Mouse (Mus musculus) left cerebral cortex, postnatal 36 days (tissue): ENCODE measurements around the gene M1ap. TPM values are rescaled to one million over a fixed set of nuclear protein-coding genes. Genes with fewer than 3 reads are reported as not detected.

Source experiments
- DNase-seq, 2 experiments: peaks; one replicate each; pipeline ENCODE4 v3.0.0; 2021 to 2022; ENCODE audit warnings: low spot score in 2 of 2, mixed read lengths in 1 of 2
- intact Hi-C: fragments of 180-260 bp; cut with DNase I; formaldehyde crosslinking; loops from one replicate; pipeline ENCODE4 v1.15.1; 2025
- total RNA-seq, 2 experiments: library from RNA; stranded (reverse); gene quantifications; 2 replicates each; pipeline ENCODE4 v1.2.3; 2021

M1ap gene
- total RNA-seq, 2 experiments from 2014 or later: 0.22 TPM; not detected in 1

DNA sequence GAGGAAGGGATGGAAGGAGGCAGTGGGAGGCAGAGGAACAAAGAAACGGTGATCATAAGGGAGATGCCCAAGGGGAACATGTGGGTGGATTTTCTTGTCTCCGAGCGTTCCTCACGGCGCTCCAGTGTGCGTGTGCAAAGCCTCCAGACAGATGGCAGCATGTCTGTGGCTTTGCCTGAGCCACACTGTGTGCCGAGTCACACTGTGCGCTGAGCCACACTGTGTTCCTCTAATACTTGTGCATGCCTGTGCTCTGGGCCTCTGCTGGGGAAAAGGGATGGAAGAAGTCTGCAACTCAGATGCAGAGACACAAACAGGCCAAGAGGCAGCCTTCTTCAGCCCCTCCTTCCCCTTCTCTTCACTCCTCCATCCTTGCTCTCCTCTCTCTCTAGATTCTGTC, 80.6 kb downstream of the M1ap start:
- intact Hi-C loops: no loop called here
- DNase-seq: no peak

DNA sequence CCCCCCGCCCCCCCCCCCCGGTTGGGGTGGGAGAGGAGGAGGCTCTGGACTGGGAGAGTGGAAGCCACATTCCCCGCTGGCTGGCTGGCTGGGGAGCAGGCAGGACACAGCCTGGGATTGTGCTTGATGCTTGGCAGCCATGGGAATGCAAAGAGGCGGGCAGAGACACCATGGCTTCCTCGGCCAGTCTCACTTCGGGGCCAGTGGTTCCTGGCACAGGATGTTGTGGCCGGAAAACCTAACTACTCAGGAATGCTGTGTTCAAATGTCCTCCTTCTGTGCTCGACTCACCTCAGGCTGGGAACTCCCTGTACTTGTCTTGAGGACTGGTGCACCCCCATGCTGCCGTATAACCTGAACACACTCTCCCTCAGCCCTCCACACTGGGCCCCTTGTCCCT, 81.0 kb downstream of the M1ap start:
- no peak for DNase-seq
- intact Hi-C loops: no loop called here

DNA sequence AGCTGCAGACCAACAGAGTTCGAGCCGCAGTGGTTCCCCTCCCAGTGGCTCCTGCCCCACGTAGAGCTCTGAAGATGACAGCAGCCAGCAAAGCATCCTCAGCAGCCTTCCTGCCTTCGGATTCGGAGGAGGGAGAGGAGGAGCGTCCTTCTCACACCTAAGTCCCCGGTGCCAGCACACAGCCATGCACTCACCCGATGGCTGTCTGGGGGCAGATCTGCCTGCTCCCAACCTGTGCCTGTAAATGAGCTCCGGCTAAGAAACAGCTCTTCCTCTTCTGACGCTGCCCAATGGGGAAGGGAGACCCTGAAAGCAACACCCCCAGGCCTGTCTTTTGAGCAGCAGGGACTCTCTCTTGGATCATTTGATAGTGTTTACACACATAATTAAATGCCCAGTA, 83.1 kb downstream of the M1ap start:
- intact Hi-C loops: no loop called here
- DNase-seq: no peak

DNA sequence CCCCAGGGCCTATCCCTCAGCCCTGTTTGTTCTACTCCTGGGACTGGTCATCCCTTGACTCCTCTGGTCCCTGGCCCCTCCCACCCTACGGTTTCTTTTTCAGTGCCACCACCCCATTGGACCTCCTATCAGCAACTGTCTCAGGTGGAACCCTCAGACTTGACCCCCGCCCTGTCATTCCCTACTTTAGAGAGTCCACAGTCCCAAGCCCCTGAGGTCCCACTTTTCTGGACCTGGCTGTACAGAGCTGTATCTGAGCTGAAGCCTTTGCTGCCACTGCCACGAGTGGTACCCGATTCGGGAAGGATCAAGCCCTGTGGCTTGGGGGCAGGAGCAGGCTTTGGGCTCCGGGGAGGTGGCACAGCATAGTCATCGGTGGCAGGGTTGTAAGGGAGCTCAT, 84.4 kb downstream of the M1ap start:
- no peak for DNase-seq
- intact Hi-C loops: no loop called here

DNA sequence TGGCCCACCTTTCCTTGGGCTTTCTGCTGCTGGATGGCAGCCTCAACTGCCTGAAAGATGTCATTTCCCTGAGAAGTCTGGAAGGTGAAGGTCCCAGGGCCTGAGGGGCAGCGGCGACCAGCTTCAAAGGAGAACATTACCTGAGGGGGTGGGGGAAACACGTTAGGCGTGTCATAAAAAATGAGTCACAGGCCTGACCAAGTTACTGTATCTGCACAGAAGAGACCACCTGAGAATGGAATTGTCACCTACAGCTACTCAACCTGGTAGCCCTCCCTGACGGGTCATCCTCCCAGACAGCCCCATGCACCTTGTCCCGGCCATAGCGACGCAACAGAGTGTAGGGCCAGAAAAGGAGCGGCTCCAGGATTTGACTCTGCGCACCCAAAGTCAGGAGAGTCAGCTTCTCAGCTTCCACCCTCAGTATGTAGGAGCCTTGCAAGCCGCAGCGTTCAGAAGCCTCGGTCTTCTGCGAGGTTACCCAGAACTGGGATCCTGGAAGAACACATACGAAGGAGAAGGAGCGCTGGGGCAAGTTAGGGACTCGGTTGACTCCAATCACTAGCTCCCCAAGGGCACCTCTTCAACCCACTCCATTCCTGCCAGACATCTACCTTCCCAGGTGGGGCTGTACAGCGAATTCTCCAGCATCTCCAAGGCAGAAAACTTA, 85.4 kb downstream of the M1ap start:
- intact Hi-C loops: no loop called here
- DNase-seq: no peak

DNA sequence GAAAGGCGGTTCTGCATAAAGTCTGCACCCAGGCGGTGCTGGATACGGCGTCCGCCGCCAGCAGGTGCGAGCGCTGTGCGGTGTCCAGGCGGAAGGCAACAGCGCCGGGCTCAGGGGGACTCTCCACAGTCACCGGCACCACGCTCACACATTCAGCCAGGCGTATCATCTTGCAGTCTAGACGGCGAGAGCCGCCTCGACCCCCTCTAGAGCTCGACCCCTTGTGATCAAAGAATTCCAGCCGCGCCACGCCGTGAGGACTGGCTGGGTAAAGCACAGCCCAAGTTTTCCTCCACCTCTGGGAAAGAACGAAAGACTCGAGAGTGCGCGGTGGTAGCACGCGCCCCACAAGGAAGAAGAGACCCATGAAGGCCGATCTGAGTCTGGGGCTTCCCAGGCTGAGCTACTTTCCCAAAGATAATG, 86.1 kb downstream of the M1ap start:
- intact Hi-C loops: no loop called here
- no peak for DNase-seq

DNA sequence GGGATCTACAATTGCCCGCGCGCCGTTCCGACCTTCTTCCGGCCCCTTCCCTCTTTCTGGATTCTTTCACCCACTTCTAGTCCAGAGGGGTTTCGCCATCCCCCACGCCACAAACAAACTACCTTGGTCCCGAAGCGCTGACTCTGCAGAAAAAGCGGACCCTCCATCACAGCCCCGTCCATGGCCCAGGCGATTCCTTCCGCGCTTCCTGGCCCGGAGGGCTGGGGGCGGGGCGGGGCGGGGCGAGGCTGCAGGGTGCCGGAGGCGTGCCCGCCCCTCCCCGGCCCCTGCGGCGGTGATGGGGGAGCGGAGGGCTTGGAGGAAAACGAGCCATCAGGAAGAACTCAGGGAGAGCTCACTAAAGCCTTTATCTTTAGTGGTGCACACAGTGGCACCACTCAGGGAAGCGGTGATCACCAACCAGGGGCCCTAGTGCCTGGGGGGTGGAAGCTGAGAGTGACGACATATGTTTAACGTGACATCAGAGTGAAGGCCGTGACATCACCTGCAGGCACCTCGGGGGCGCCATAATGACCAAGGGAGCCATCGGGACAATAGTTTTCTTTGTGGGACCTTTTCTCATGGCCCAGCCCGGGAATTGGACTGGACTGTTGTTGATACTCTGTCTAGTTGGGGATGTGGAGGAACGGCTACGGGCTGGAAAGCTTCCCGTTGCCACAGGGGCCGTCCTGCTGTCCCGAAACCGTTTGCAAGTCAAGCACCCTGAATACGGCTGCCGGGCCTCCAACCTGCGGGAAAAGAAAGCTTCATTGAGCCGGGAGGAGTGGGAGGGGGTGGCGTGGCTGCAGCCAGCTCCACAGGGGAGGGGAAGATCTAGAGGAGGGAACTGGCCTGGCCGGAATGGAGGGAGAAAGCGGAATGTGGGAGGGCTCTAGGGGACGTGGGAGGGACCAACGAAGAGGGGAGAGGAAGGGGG, 86.8 kb downstream of the M1ap start, which contains the start of the genes Dok1 and Loxl3:
TSS of gene Dok1 (minus strand) at position 223 of the 937 bp plus-strand sequence.
TSS of gene Loxl3 (plus strand) at position 925 of the 937 bp plus-strand sequence.
- intact Hi-C loops: loop anchor here (2.0 kb wide), 1 partner anchor 19 kb away; no protein-coding TSS in a partner anchor
- DNase-seq: no peak

DNA sequence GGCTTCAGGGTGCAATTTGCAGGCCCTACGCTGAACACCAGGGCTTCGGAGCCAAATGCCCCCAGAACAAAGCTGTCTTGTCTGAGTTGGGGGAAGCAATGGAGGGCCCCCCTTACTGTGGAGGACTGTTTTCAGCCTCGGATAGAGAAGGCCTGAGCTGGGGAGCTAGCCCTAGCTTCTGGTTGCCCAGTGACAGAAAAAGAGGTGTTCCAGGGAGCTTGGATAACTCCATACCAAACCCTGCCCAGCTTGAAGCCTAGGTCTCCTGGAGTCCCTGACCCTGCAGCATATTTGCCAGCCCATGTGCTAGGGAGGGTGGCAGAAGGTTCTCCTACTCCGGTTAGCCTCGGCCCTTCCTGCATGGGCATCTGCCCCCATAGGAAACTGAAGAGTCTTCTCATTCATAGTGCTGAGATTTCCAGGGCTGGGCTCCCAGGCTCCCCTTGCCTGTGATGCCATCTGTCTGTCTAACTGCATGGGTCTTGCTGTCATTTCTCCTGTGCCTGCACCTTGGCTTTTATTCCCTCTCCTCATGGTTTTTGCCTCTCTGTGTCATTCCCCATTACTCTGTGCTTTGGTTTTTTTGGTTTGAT, 87.9 kb downstream of the M1ap start:
- no peak for DNase-seq
- intact Hi-C loops: loop anchor here (2.0 kb wide), 1 partner anchor 18 kb away; no protein-coding TSS in a partner anchor

DNA sequence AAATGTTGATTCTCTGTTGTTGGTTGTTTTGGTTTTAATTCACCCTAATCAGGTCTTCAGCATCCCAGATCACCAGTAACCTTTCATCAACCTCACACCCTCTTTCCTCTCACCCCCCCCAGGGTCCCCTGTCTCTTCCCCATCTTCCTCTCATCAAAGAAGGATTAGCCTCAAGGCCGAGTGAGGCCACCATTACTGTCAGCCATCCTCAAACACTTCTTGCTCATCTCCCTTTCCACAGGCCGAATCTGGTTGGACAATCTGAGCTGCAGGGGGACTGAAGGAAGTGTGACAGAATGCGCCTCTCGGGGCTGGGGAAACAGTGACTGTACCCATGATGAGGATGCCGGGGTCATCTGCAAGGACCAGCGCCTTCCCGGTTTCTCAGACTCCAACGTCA, 90.5 kb downstream of the M1ap start:
- no peak for DNase-seq
- intact Hi-C loops: no loop called here

DNA sequence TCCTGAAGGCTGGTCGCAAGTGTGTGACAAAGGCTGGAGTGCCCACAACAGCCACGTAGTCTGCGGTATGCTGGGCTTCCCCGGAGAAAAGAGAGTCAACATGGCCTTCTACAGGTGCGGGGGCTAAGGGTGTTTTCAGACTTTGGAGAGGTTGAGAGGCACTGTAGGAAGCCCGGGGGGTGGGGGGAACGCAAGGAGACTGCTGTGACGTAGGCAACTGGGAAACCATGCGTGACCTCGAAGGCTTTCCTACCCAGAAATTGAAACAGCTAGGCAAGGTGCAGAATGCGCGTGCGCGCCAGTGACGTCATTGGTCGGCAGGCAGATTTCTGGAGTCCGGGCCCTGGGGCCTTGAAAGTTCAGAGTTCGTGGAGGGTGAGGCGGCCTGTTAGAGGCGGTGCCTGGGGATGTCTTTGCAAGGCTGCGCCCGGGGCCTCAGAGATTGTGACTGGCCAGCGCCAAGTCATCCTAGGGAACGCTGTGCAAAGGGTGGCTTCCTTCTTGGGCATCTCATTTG, 91.9 kb downstream of the M1ap start:
- intact Hi-C loops: no loop called here
- DNase-seq: peak; percentile 80 to 84

DNA sequence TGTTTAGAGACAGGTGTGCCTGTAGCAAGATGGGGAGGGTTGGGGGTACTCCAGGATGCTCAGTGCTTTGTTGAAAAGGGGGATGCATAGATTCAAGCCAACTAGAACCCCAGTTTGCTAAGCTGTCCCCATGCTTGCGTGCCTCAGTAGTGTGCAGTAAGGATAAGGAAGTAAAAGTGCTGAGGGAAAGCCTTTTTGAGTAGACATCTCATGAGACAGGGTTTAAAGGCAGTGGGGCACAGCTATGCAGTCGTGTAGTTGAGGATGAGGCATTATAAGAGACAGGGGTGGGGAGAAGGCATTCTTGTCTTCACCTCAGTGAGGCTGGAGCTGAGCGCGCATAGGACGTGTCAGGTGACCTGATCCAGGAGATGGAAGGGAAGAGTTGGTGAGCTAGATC, 93.9 kb downstream of the M1ap start:
- no peak for DNase-seq
- intact Hi-C loops: no loop called here

DNA sequence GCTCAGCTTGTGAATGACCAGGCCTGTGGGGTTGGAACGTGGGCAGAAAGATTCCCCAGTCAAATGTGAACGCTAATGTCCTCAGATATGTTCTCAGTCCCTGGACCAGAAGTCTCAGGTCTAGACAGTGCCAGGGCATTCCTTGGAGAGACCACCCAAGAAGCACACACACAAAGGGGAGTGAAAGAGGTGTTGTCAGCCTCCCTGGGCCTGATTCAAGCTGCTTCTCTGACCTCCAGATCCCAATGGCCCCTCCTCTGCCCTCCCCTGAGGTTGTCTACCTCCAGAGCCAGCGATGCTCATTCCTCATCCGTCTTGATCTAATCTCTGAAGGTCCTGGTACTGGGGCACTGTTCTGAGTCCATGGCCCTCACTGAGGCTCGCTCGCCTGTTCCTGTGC, 96.9 kb downstream of the M1ap start:
- no peak for DNase-seq
- intact Hi-C loops: no loop called here

DNA sequence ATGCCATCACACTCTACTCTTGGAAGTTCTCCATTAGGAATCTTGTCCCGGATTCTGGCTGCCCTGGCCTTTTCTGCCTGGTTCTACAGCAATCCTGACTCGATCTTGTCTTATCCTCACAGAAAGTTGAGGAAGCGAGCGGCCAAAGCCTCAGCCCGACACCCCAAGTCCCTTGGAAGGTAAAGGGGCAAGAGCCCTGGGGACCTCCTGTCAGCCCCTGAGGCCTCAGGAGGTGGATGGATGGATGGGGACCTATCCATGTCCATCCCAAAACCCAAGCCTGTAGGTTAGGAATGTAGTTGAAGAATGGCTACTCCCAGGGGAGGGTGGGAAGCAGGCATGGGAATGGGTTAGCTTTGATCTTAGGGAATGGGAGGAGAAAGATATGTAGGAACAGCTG, 97.3 kb downstream of the M1ap start:
- DNase-seq: no peak
- intact Hi-C loops: loop anchor here (1.0 kb wide), 1 partner anchor 20 kb away; no protein-coding TSS in a partner anchor

DNA sequence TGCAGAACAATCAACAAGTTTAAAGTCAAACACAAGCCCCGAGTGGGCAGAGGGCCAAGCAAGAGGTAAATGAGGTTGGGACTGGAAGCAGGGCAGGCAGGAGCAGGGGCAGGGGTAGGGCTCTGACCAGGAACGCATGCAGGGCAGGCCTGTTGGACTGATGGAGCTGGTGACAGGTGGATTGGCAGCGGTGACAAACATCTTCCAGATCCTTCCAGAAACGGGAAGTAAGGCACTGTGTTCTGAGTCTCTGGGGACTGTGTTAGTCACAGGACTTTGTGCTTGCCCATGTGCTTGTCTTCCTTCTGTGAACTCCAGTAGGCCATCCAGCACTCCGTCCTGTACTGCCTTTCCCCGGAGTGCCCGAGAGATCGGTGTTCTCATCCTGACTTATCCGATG, 98.0 kb downstream of the M1ap start:
- intact Hi-C loops: loop anchor here (1.0 kb wide), 1 partner anchor 20 kb away; no protein-coding TSS in a partner anchor
- DNase-seq: no peak

DNA sequence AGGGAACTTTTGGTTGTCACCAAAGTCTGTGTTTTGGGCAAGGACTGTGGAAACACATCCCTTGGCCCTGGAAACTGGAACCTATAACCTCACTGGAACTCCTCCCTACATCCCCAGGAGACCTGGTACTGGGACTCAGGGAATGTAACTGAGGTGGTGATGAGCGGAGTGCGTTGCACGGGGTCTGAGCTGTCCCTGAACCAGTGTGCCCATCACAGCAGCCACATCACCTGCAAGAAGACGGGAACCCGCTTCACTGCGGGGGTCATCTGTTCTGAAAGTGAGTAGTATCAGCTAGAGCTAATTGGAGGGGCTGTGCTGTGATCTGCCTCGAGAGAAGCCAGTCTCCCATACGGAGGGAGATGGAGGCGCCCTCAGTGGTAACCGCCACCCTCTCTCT, 102.7 kb downstream of the M1ap start:
- intact Hi-C loops: no loop called here
- DNase-seq: no peak

DNA sequence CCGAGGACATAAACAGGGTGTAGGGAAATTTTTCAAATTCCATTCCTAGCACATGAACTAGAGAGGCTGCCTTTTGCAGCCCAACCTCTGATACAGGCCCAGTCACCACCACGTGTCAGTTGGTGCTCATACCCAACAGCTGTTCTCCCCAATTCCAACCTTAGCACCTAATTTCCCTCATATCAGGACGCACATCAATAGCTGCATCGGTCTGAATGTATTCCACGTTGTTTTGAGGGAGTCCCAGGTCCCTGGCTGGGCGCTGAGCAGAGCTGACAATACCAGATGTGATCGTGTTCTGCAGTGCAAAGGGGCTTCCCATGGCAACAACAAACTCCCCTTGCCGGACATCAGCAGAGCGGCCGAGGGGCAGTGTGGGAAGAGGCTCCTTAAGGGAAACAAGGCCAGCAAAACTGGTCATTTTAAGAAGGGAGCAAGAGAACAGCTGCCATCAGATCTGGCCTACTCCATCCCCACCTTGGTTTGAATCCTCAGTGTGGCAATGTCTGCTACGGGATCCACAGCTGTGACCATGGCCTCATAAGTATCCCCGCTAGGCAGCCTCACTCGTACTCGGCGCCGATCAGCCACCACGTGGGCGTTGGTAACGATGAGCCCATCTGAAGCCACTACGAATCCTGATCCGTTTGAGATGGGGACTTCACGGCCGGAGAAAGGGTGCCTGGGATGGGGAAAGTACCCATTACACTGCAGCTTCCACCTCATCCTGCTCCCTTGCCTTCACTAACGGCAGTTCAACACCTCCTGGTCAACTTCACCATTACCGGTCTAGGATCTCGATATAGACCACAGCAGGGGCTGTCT, 106.6 kb downstream of the M1ap start:
- intact Hi-C loops: loop anchor here (2.0 kb wide), 1 partner anchor 19 kb away; the partner anchor contains the start of gene Loxl3
- peak; percentile 22 to 37 for DNase-seq

DNA sequence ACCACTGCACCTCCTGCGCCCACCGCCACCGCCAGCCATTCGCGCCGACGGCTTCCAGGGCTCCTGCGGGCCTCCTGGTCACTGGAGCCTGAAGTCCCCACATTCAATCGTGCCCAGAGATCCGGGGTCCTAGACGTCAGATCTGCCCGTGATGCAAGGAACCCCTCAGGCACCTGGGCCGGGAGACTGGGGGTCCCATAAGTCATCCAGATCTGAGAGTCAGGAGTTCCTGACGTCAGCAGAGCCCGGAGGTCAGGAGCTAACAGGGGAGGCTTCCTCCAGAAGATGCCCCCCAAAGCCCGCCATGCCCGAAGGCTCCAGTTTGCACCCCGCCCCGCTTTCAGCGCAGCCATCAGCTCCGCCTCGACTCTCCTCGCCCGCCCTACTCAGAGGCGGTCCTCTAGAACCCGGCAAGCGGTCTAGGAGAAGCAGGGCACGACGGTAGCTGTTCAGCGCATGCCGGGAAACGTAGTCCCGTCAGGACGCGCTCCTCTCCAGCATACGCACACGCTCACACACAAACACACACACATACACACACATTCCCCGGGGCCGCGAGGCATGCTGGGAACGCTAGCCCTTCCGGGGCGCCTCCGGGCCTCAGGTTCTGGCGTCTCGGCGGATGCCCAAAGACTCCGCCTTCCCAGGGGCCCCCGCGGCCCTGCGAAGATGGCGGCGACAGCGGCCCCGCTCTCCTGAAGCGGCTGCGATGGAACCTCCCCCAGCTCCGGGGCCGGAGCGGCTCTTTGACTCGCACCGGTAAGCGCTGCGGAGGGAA, 107.6 kb downstream of the M1ap start, which contains the start of gene Aup1:
TSS of gene Aup1 (plus strand) at position 448 of the 778 bp plus-strand sequence.
- DNase-seq: peak; percentile 98 to 99
- intact Hi-C loops: loop anchor here (1.0 to 2.0 kb wide), 3 partner anchors 24 to 58 kb away; partner anchors contain the start of genes Ccdc142 and Gm42688

DNA sequence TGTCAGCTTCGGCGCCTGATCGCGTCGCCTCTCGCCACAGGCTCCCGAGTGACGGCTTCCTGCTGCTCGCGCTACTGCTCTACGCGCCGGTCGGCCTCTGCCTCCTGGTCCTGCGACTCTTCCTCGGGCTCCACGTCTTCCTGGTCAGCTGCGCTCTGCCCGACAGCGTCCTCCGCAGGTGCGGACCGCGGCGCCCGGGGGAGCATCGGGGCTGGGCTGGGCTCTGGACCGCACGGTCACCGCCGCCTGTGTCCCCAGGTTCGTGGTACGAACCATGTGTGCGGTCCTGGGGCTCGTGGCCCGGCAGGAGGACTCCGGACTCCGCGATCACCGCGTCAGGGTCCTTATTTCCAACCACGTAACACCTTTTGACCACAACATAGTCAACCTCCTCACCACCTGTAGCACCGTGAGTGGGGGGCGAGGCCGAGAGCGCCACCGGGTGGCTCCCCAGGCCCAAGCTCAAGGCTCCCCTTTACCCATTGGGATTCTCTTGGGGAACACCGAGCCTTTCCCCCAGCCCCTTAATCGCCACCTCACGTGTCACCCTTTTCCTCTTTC, 108.2 kb downstream of the M1ap start, which contains the start of gene Htra2:
TSS of gene Htra2 (minus strand) at position 403 of the 561 bp plus-strand sequence.
- DNase-seq: peak in 1 of 2 experiments; percentile 32
- intact Hi-C loops: loop anchor here (1.0 to 2.0 kb wide), 3 partner anchors 23 to 59 kb away; partner anchors contain the start of genes Ccdc142 and Gm42688
